Mouse (Mus musculus): Measurements from ENCODE around the gene Gm2026.
"Not testable (repeated sequence)": the region's sequence is repeated elsewhere in the genome, so short reads cannot be mapped to it uniquely, and the experiment has no call there.

Gm2026 gene

DNA sequence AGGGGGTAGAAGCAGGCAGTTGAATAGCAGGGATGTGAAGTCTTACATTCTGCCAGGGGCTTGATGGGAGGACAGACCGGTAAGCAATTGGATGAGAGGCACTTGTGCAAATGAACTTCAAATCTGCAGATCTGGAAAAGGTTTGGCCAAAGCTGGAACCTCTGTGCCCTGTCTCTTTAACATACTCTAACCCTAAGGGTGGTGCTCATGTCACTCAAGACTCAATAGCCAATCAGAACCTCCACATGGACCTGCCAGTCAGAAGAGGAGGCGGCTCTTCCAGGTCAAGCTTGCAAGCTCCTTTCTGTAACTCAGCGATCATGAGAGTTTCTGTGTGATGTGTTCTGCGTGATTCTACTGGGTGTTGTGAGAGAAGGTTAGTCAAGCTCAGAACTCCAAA, at the start of gene Gm2026:
TSS of gene Gm2026 (plus strand) at position 301 of the 400 bp plus-strand sequence.
- DNase-seq = not testable (repeated sequence)

DNA sequence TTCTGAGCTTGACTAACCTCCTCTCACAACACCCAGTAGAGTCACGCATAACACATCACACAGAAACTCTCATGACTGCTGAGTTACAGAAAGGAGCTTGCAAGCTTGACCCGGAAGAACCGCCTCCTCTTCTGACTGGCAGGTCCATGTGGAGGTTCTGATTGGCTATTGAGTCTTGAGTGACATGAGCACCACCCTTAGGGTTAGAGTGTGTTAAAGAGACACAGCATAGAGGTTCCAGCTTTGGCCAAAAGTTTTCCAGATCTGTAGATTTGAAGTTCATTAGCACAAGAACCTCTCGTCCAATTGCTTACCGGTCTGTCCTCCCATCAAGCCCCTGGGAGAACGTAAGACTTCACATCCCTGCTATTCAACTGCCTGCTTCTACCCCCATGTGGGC, 34.1 kb upstream of the Gm2026 start, which contains the start of gene Zfp966:
TSS of gene Zfp966 (minus strand) at position 101 of the 400 bp plus-strand sequence.
- not testable (repeated sequence) for DNase-seq
